17 mouse cellular contexts compared by ENCODE assay signal in the genomic region with DNA sequence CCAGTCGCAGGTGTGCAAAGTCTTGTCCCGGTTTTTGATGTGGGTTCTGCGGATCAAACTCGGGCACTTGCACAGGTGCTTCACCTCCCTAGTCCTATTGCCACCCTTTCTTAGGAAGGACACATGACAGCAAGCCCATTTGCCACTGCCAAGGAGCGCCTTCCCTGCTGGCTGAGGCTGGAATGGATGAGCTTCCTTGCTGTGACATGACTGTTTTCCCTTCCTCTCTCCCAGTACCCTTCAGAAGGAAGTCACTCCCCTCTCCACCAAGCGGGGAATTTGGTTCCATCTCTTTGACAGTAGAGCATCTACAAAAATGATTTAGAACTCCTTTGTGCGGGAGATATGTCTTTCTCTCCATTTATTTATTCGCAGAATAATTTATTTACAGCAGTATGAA.
DNase-seq lines count a peak whose midpoint lies in the region; ATAC-seq lines count a peak whose summit lies in the region.
"Had no signal": no experiment of that assay in that cellular context is flagged by ENCODE, and none has a peak within 500 bp of the region (broad histone marks: within the 10 kb centered on the region; RNA-seq: fewer than 3 reads in every experiment).

No protein-coding gene starts in this region.

- ATAC-seq in cerebellum, adult (ENCODE audit: insufficient number of reproducible peaks, low FRiP score, low TSS enrichment) = no peak
- no peak for ATAC-seq in frontal cortex, adult (ENCODE audit: low TSS enrichment)
- ATAC-seq: forebrain, embryonic 13.5 days; forebrain, embryonic 16.5 days; Patski had no signal

- peak; percentile 19 to 57 for DNase-seq in cerebellum, postnatal 14 days
- DNase-seq in kidney, postnatal 10 days = peak; percentile 18
- no peak for DNase-seq in kidney, postnatal 14 days
- peak; percentile 14 for DNase-seq in lung, postnatal 25 days (ENCODE audit: low spot score)
- no peak for DNase-seq in lung, postnatal 14 days
- DNase-seq: adrenal gland, postnatal 10 days; adrenal gland, postnatal 36 days; B cell, adult 2 months; cerebellum, adult 11 months; gastrocnemius, adult 2 months; gastrocnemius, postnatal 14 days; heart, adult 11 months had no signal

Comparison
In these comparisons a context has a peak if more than half of its experiments do, and no peak if none do; other contexts are left out.
1. DNase-seq: peak in cerebellum, postnatal 14 days (2 of 2), kidney, postnatal 10 days (single experiment) and lung, postnatal 25 days (single experiment); none in kidney, postnatal 14 days (single experiment) and lung, postnatal 14 days (single experiment).